Mouse (Mus musculus) thymus, postnatal 36 days (tissue): ENCODE data around the gene Ahdc1.

Source experiments
- DNase-seq, 2 experiments: peaks; one replicate each; pipeline ENCODE4 v3.0.0; 2022; ENCODE audit warnings: mixed read lengths in 2 of 2

Gene Ahdc1

GRCm38 (mm10) chr4:133018263-133018798 lies 7.3 kb downstream of the Ahdc1 start:
- no peak for DNase-seq

- DNase-seq: no peak
Measured at GRCm38 (mm10) chr4:133020721-133021120, 9.7 kb downstream of the Ahdc1 start.

- no peak for DNase-seq
Measured at GRCm38 (mm10) chr4:133021181-133021671, 10.2 kb downstream of the Ahdc1 start.

GRCm38 (mm10) chr4:133022217-133022616 lies 11.2 kb downstream of the Ahdc1 start:
- no peak for DNase-seq

- DNase-seq: no peak
Measured at GRCm38 (mm10) chr4:133022954-133023635, 12.0 kb downstream of the Ahdc1 start.

GRCm38 (mm10) chr4:133023636-133024035 lies 12.6 kb downstream of the Ahdc1 start:
- DNase-seq: no peak

- no peak for DNase-seq
Measured at GRCm38 (mm10) chr4:133024404-133024803, 13.3 kb downstream of the Ahdc1 start.

- no peak for DNase-seq
Measured at GRCm38 (mm10) chr4:133024969-133025685, 14.1 kb downstream of the Ahdc1 start.

- DNase-seq: no peak
Measured at GRCm38 (mm10) chr4:133026272-133026671, 15.2 kb downstream of the Ahdc1 start.

- DNase-seq: no peak
Measured at GRCm38 (mm10) chr4:133026826-133027375, 15.8 kb downstream of the Ahdc1 start.

GRCm38 (mm10) chr4:133027721-133028120 lies 16.7 kb downstream of the Ahdc1 start:
- no peak for DNase-seq

GRCm38 (mm10) chr4:133028193-133028592 lies 17.1 kb downstream of the Ahdc1 start:
- no peak for DNase-seq

- no peak for DNase-seq
Measured at GRCm38 (mm10) chr4:133028875-133029274, 17.8 kb downstream of the Ahdc1 start.

- no peak for DNase-seq
Measured at GRCm38 (mm10) chr4:133032410-133033095, 21.5 kb downstream of the Ahdc1 start.

- DNase-seq: no peak
Measured at GRCm38 (mm10) chr4:133034478-133034877, 23.4 kb downstream of the Ahdc1 start.

- no peak for DNase-seq
Measured at GRCm38 (mm10) chr4:133035446-133035845, 24.4 kb downstream of the Ahdc1 start.

- no peak for DNase-seq
Measured at GRCm38 (mm10) chr4:133035946-133036345, 24.9 kb downstream of the Ahdc1 start.

- DNase-seq: no peak
Measured at GRCm38 (mm10) chr4:133037293-133037692, 26.2 kb downstream of the Ahdc1 start.

- DNase-seq: no peak
Measured at GRCm38 (mm10) chr4:133037798-133038197, 26.7 kb downstream of the Ahdc1 start.

- peak in 1 of 2 experiments; percentile 19 for DNase-seq
Measured at GRCm38 (mm10) chr4:133038521-133039115, 27.6 kb downstream of the Ahdc1 start.

GRCm38 (mm10) chr4:133039116-133039819 lies 28.2 kb downstream of the Ahdc1 start:
- DNase-seq: peak; percentile 35 to 54

GRCm38 (mm10) chr4:133039832-133040231 lies 28.8 kb downstream of the Ahdc1 start:
- no peak for DNase-seq
